Mouse (Mus musculus): ENCODE data around the gene Igfbp3. TPM values are rescaled to one million over a fixed set of nuclear protein-coding genes. Genes with fewer than 3 reads are reported as not detected.

Igfbp3 gene
- polyA plus RNA-seq, 2 experiments = 214 to 277 TPM

DNA sequence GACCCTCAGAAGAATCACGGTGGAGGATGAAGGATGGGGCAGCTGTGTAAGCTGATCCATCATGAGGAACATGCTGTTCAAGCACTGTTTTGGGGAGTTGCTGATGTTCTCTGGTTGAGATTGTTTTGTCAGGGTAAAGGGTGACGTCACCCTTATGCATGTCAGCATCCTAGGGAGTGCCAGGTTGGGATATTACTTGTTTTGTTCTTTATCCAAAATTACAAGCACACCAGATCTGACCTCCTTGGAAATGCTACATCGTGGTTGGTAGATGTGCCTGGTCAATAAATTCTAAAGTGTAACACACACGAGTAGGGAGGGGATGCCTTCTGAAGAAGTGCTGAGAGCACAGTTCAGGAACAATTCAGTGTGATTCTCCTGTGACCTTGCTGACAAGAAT lies 57.3 kb downstream of the Igfbp3 start:
- Histone ChIP-seq H3K9ac (ENCODE audit: low read depth, low read length, severe bottlenecking) (no peak overlapping the region), H3K4me1 (ENCODE audit: control insufficient read depth, insufficient read depth, low read length) (peaks cover 15% of the 10 kb centered on the region), H3K27ac (replicated peaks; ENCODE audit: low read depth, low read length) (no peak overlapping the region), H3K4me2 (replicated peaks; ENCODE audit: low read depth, low read length, severe bottlenecking) (no peak overlapping the region), H3K4me3 (replicated peaks; ENCODE audit: low read length) (no peak overlapping the region), H3K27me3 (ENCODE audit: control insufficient read depth, insufficient read depth, low read length) (no peaks in the 10 kb centered on the region), H3K9me3 (ENCODE audit: control insufficient read depth, low read length) (no peaks in the 10 kb centered on the region), H3K36me3 (ENCODE audit: control insufficient read depth, insufficient read depth, low read length) (no peaks in the 10 kb centered on the region)
- no peak for ATAC-seq (ENCODE audit: low FRiP score, low read depth)
- no peak for TF ChIP-seq POLR2A (IDR thresholded peaks at IDR 0.05; ENCODE audit: borderline replicate concordance, extremely low read depth, insufficient read depth, insufficient read length)
- 61% methylated on average over 4 of the region's 4 CpGs for WGBS
- DNase-seq (ENCODE audit: low spot score) = no peak

Other genes starting within 250 kb of the Igfbp3 start
- 3.1 and 3.9 TPM in 2 replicates for gene Adcy1, start 150.4 kb downstream of the Igfbp3 start, polyA plus RNA-seq (2012; rRNA removed)
- 1.8 and 2.0 TPM in 2 replicates for gene Adcy1, start 150.4 kb downstream of the Igfbp3 start, polyA plus RNA-seq (2014; fragmentation: Nextera tagmentation; extraction: Ambion mirVana)
- gene Gm11985, start 25.4 kb downstream of the Igfbp3 start, polyA plus RNA-seq (2012; rRNA removed) = 0.06 and 0.14 TPM in 2 replicates
- not detected in 2 replicates for gene Gm11985, start 25.4 kb downstream of the Igfbp3 start, polyA plus RNA-seq (2014; fragmentation: Nextera tagmentation; extraction: Ambion mirVana)
- 1.4 and 2.0 TPM in 2 replicates for gene Igfbp1, start 16.1 kb downstream of the Igfbp3 start, polyA plus RNA-seq (2012; rRNA removed)
- 1.6 and 1.7 TPM in 2 replicates for gene Igfbp1, start 16.1 kb downstream of the Igfbp3 start, polyA plus RNA-seq (2014; fragmentation: Nextera tagmentation; extraction: Ambion mirVana)